Comparison of ENCODE assay signal across 8 mouse cellular contexts in the genomic region with DNA sequence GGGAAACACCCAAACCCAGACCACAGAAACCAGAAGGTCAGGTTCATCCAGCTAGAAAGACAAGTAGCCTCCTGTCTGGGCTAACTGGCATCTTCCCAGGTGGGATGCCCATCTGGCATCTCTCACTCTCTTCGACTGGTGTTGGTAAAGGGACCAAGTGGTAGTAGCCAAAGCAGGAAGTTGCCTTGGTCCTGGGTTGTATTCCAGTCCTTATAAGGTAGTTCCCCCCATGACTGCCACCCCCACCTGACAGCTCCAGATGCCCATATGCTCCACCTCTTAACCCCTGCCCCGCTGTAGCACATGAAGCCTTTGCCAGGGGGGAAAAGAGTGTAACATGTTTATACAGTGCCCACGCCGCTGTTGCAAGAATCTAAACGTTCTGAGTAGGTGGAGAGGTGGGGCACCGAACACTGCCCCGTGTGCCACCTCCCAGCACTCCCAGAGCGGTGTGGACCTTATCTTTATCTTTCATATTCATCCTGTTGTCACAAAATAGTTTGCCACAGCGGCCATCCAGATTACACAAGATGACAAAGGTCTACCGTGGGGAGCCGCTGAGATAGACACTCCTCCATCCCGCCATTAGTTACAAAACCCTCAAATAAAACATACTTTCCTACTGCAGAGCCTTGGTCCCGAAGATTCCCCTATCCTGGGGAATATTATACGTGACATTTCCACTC. TPM values are rescaled to one million over a fixed set of nuclear protein-coding genes. Genes with fewer than 3 reads are reported as not detected.
DNase-seq lines count a peak whose midpoint lies in the region; ATAC-seq and TF ChIP-seq lines count a peak whose summit lies in the region.

No protein-coding gene starts in this region.

- H3K4me3 ChIP-seq in left cerebral cortex, adult 2 months, result peak overlapping the region; percentile 74
- H3K4me3 ChIP-seq in limb, embryonic 12.5 days (replicated peaks), result peak overlapping the region; percentile 97
- peak overlapping the region; percentile 98 for H3K4me3 ChIP-seq in midbrain, embryonic 16.5 days (ENCODE audit: low read depth, low read length)

- no peaks in the 10 kb centered on the region for H3K27me3 ChIP-seq in limb, embryonic 12.5 days
- no peaks in the 10 kb centered on the region for H3K27me3 ChIP-seq in midbrain, embryonic 16.5 days (ENCODE audit: control insufficient read depth, insufficient read depth, low read depth, low read length)

- peak overlapping the region; percentile 95 for H3K9ac ChIP-seq in limb, embryonic 12.5 days (replicated peaks)
- H3K9ac ChIP-seq in midbrain, embryonic 16.5 days (ENCODE audit: low read depth, low read length), result peak overlapping the region; percentile 96

- ATAC-seq in granulocyte monocyte progenitor cell, adult 5-6 weeks (replicated peaks; ENCODE audit: poor library complexity, severe bottlenecking), result peak; percentile 58
- no peak for ATAC-seq in limb, embryonic 12.5 days (ENCODE audit: insufficient number of reproducible peaks, insufficient read depth, low FRiP score, low TSS enrichment, low read depth)
- no peak for ATAC-seq in midbrain, embryonic 16.5 days

- intact Hi-C loops in left cerebral cortex, adult 2 months (cut with DNase I), result no loop called here

- TF ChIP-seq CTCF in left cerebral cortex, adult 2 months (IDR thresholded peaks at IDR 0.05), result no peak

- H3K27ac ChIP-seq in left cerebral cortex, adult 2 months, result peak overlapping the region; percentile 88
- H3K27ac ChIP-seq in limb, embryonic 12.5 days, result peak overlapping the region; percentile 67
- H3K27ac ChIP-seq in midbrain, embryonic 16.5 days (ENCODE audit: low read length), result peak overlapping the region; percentile 75

- H3K4me1 ChIP-seq in limb, embryonic 12.5 days (replicated peaks), result peaks cover 41% of the 10 kb centered on the region
- peaks cover 20% of the 10 kb centered on the region for H3K4me1 ChIP-seq in midbrain, embryonic 16.5 days (ENCODE audit: control insufficient read depth, insufficient read depth, low read length)

- no peaks in the 10 kb centered on the region for H3K9me3 ChIP-seq in limb, embryonic 12.5 days
- H3K9me3 ChIP-seq in midbrain, embryonic 16.5 days (replicated peaks; ENCODE audit: control insufficient read depth, low read length, poor library complexity, severe bottlenecking), result no peaks in the 10 kb centered on the region

- peak overlapping the region; percentile 78 for H3K4me2 ChIP-seq in limb, embryonic 12.5 days
- peak overlapping the region; percentile 64 for H3K4me2 ChIP-seq in midbrain, embryonic 16.5 days (ENCODE audit: low read length)

- H3K36me3 ChIP-seq in limb, embryonic 12.5 days, result peaks cover 37% of the 10 kb centered on the region
- H3K36me3 ChIP-seq in midbrain, embryonic 16.5 days (ENCODE audit: control insufficient read depth, insufficient read depth, low read length), result peaks cover 18% of the 10 kb centered on the region

- no peak for DNase-seq in left cerebral cortex, adult 2 months (ENCODE audit: extremely low spot score in 1 of 2, low spot score in 2 of 2)
- no peak for DNase-seq in left cerebral cortex, adult 11 months (ENCODE audit: low spot score)
- peak; percentile 49 for DNase-seq in brain, adult 2 months (ENCODE audit: low read depth, low spot score)
- peak; percentile 60 for DNase-seq in thymus, postnatal 4 days
- no peak for DNase-seq in left cerebral cortex, adult 18-20 months (ENCODE audit: low spot score in 2 of 2)

- 39% methylated on average over 14 of the region's 14 CpGs for WGBS in limb, embryonic 12.5 days
- 28% methylated on average over 14 of the region's 14 CpGs for WGBS in midbrain, embryonic 16.5 days

RNA-seq across cellular contexts. Expression of gene Sun2, which starts 1.0 kb away (rescaled TPM):
- total RNA-seq in left cerebral cortex, adult 2 months (2021), result 10 to 100 TPM; 43.9 to 46.5 TPM
- 120 and 133 TPM in 2 replicates for total RNA-seq in granulocyte monocyte progenitor cell, adult 5-6 weeks (2014; fragmentation: Nextera tagmentation)
- 227 and 268 TPM in 2 replicates for total RNA-seq in granulocyte monocyte progenitor cell, adult 5-6 weeks (2017)
- 6.1 and 6.6 TPM in 2 replicates for polyA plus RNA-seq in limb, embryonic 12.5 days (2016; fragmentation: Nextera tagmentation; extraction: Ambion mirVana)
- 5.7 and 6.0 TPM in 2 replicates for polyA plus RNA-seq in midbrain, embryonic 16.5 days (2015; fragmentation: Nextera tagmentation; extraction: Ambion mirVana)
- total RNA-seq in left cerebral cortex, adult 18-20 months (2021), result 10 to 100 TPM; 46.7 to 49.4 TPM

RNA-seq across cellular contexts. Expression of gene Dnal4, which starts 36.3 kb away (rescaled TPM):
- total RNA-seq in left cerebral cortex, adult 2 months (2021), result 10 to 100 TPM; 53.2 to 54.1 TPM
- 9.5 and 27.7 TPM in 2 replicates for total RNA-seq in granulocyte monocyte progenitor cell, adult 5-6 weeks (2014; fragmentation: Nextera tagmentation)
- total RNA-seq in granulocyte monocyte progenitor cell, adult 5-6 weeks (2017), result 11.6 and 13.5 TPM in 2 replicates
- polyA plus RNA-seq in limb, embryonic 12.5 days (2016; fragmentation: Nextera tagmentation; extraction: Ambion mirVana), result 71.0 and 71.2 TPM in 2 replicates
- 69.0 and 76.5 TPM in 2 replicates for polyA plus RNA-seq in midbrain, embryonic 16.5 days (2015; fragmentation: Nextera tagmentation; extraction: Ambion mirVana)
- 10 to 100 TPM; 53.0 to 56.9 TPM for total RNA-seq in left cerebral cortex, adult 18-20 months (2021)

RNA-seq across cellular contexts. Expression of gene Gtpbp1, which starts 50.7 kb away (rescaled TPM):
- total RNA-seq in left cerebral cortex, adult 2 months (2021), result 10 to 100 TPM; 54.2 to 58.0 TPM
- 45.8 and 52.4 TPM in 2 replicates for total RNA-seq in granulocyte monocyte progenitor cell, adult 5-6 weeks (2014; fragmentation: Nextera tagmentation)
- 47.0 and 59.9 TPM in 2 replicates for total RNA-seq in granulocyte monocyte progenitor cell, adult 5-6 weeks (2017)
- polyA plus RNA-seq in limb, embryonic 12.5 days (2016; fragmentation: Nextera tagmentation; extraction: Ambion mirVana), result 42.6 and 47.2 TPM in 2 replicates
- 51.4 and 53.6 TPM in 2 replicates for polyA plus RNA-seq in midbrain, embryonic 16.5 days (2015; fragmentation: Nextera tagmentation; extraction: Ambion mirVana)
- 10 to 100 TPM; 52.7 to 53.4 TPM for total RNA-seq in left cerebral cortex, adult 18-20 months (2021)

RNA-seq across cellular contexts. Expression of gene Josd1, which starts 53.6 kb away (rescaled TPM):
- total RNA-seq in left cerebral cortex, adult 2 months (2021), result 10 to 100 TPM; 64.3 to 68.0 TPM
- 22.7 and 24.9 TPM in 2 replicates for total RNA-seq in granulocyte monocyte progenitor cell, adult 5-6 weeks (2014; fragmentation: Nextera tagmentation)
- 19.2 and 23.6 TPM in 2 replicates for total RNA-seq in granulocyte monocyte progenitor cell, adult 5-6 weeks (2017)
- 33.0 and 36.1 TPM in 2 replicates for polyA plus RNA-seq in limb, embryonic 12.5 days (2016; fragmentation: Nextera tagmentation; extraction: Ambion mirVana)
- 20.6 and 21.3 TPM in 2 replicates for polyA plus RNA-seq in midbrain, embryonic 16.5 days (2015; fragmentation: Nextera tagmentation; extraction: Ambion mirVana)
- total RNA-seq in left cerebral cortex, adult 18-20 months (2021), result 10 to 100 TPM; 65.8 to 71.5 TPM

Comparison
In these comparisons a context has a peak if more than half of its experiments do, and no peak if none do; other contexts are left out.
1. DNase-seq: peak in brain, adult 2 months (single experiment) and thymus, postnatal 4 days (single experiment); none in left cerebral cortex, adult 2 months (0 of 2), left cerebral cortex, adult 11 months (single experiment) and left cerebral cortex, adult 18-20 months (0 of 2).
2. Peak in every context shown above with its lines, with median percentiles within 50 percentile points of each other: H3K27ac ChIP-seq and H3K4me3 ChIP-seq.